Comparison of ENCODE assay signal across 18 mouse cellular contexts in the genomic region with DNA sequence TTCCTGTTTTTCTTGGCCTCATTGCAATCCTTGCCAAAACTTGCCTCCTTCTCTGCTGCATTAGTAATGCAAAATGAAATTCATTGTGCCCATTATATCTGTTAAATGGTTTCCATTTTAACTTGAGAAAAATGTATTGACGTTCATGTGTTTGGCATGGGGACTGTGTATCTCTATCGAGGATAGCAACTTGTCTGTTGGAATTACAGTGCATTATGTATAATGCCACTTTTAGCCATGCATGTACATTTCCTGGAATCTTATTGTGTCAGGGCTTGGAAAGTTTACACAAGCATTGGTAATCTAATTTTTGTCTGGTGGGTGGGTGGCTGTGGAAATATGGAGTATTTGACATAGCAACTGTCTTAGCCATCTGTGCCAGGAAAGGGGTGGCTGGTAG. TPM values are rescaled to one million over a fixed set of nuclear protein-coding genes. Genes with fewer than 3 reads are reported as not detected.
"Had no signal": no experiment of that assay in that cellular context is flagged by ENCODE, and none has a peak within 500 bp of the region (broad histone marks: within the 10 kb centered on the region; RNA-seq: fewer than 3 reads in every experiment).

No protein-coding gene starts in this region.

- H3K27ac ChIP-seq: midbrain, embryonic 10.5 days; midbrain, embryonic 12.5 days; neural tube, embryonic 13.5 days; neural tube, embryonic 15.5 days had no signal

- H3K4me3 ChIP-seq: midbrain, embryonic 10.5 days; midbrain, embryonic 12.5 days; myocyte; neural tube, embryonic 13.5 days; neural tube, embryonic 15.5 days had no signal

- DNase-seq: lung, adult 18-20 months; lung, embryonic 14.5 days; lung, postnatal 10 days; lung, postnatal 4 days; midbrain, embryonic 14.5 days; retina, postnatal 1 day; right cerebral cortex, postnatal 4 days; spleen, adult 18-20 months; thymus, adult 2 months; thymus, postnatal 25 days; thymus, postnatal 4 days had no signal

RNA-seq across cellular contexts. Expression of a gene that starts 57.4 kb away (rescaled TPM):
- total RNA-seq: megakaryocyte, adult 5-6 weeks; megakaryocyte-erythroid progenitor cell, adult 5-6 weeks had no signal
